Mouse (Mus musculus): ENCODE measurements around the gene Cdc14b. TPM values are rescaled to one million over a fixed set of nuclear protein-coding genes. Genes with fewer than 3 reads are reported as not detected.
"Not testable (repeated sequence)": the region's sequence is repeated elsewhere in the genome, so short reads cannot be mapped to it uniquely, and the experiment has no call there.

The Cdc14b gene
- polyA plus RNA-seq, 1 experiment from 2014 or later: 15.2 TPM

- 1% methylated on average over 95 of the region's 95 CpGs for WGBS
- no peaks in the 10 kb centered on the region for H3K36me3 ChIP-seq
- peak overlapping the region; percentile 81 for H3K4me3 ChIP-seq (replicated peaks)
These were observed 922 bp downstream of the Cdc14b start for GRCm38 (mm10) chr13:64273891-64274844.

GRCm38 (mm10) chr13:64273352-64273751 is 1.7 kb downstream of the Cdc14b start:
- no peaks in the 10 kb centered on the region for H3K9me3 ChIP-seq (replicated peaks)
- H3K4me1 ChIP-seq: peaks cover 13% of the 10 kb centered on the region
- peak overlapping the region; percentile 81 for H3K4me3 ChIP-seq (replicated peaks)
- no peak overlapping the region for H3K9ac ChIP-seq
- no peak for ATAC-seq (ENCODE audit: insufficient number of reproducible peaks, low FRiP score, low TSS enrichment, low read depth)
- H3K27me3 ChIP-seq: no peaks in the 10 kb centered on the region
- no peak overlapping the region for H3K27ac ChIP-seq (replicated peaks)
- H3K4me2 ChIP-seq (replicated peaks): peak overlapping the region; percentile 99
- H3K36me3 ChIP-seq: no peaks in the 10 kb centered on the region
- 39% methylated on average over 8 of the region's 8 CpGs for WGBS

More at GRCm38 (mm10) chr13:64273891-64274844, 922 bp downstream of the Cdc14b start:
- Histone ChIP-seq H3K4me2 (replicated peaks) (peak overlapping the region; percentile 99), H3K27ac (replicated peaks) (no peak overlapping the region), H3K27me3 (no peaks in the 10 kb centered on the region), H3K9ac (peak overlapping the region; percentile 65), H3K9me3 (replicated peaks) (no peaks in the 10 kb centered on the region), H3K4me1 (peaks cover 13% of the 10 kb centered on the region)
- peak; percentile 71 for ATAC-seq (ENCODE audit: insufficient number of reproducible peaks, low FRiP score, low TSS enrichment, low read depth)

GRCm38 (mm10) chr13:64268384-64268783 is 6.7 kb downstream of the Cdc14b start:
- Histone ChIP-seq H3K4me2 (replicated peaks) (no peak overlapping the region), H3K4me3 (replicated peaks) (no peak overlapping the region), H3K27ac (replicated peaks) (no peak overlapping the region), H3K9ac (no peak overlapping the region), H3K4me1 (no peaks in the 10 kb centered on the region), H3K27me3 (no peaks in the 10 kb centered on the region), H3K36me3 (no peaks in the 10 kb centered on the region), H3K9me3 (replicated peaks) (no peaks in the 10 kb centered on the region)
- 75% methylated on average over 4 of the region's 4 CpGs for WGBS
- ATAC-seq (ENCODE audit: insufficient number of reproducible peaks, low FRiP score, low TSS enrichment, low read depth): no peak

- Histone ChIP-seq H3K27me3 (no peaks in the 10 kb centered on the region), H3K9ac (no peak overlapping the region), H3K4me1 (no peaks in the 10 kb centered on the region), H3K27ac (replicated peaks) (no peak overlapping the region), H3K36me3 (no peaks in the 10 kb centered on the region), H3K4me3 (replicated peaks) (no peak overlapping the region), H3K9me3 (replicated peaks) (no peaks in the 10 kb centered on the region), H3K4me2 (replicated peaks) (no peak overlapping the region)
- WGBS: 30% methylated on average over 9 of the region's 9 CpGs
- ATAC-seq (ENCODE audit: insufficient number of reproducible peaks, low FRiP score, low TSS enrichment, low read depth): no peak
These were observed 7.9 kb downstream of the Cdc14b start for GRCm38 (mm10) chr13:64267151-64267550.

- no peaks in the 10 kb centered on the region for H3K27me3 ChIP-seq
- H3K4me1 ChIP-seq: no peaks in the 10 kb centered on the region
- no peak overlapping the region for H3K9ac ChIP-seq
- WGBS: 86% methylated on average over 6 of the region's 6 CpGs
- H3K4me2 ChIP-seq (replicated peaks): no peak overlapping the region
- no peak overlapping the region for H3K27ac ChIP-seq (replicated peaks)
- no peaks in the 10 kb centered on the region for H3K9me3 ChIP-seq (replicated peaks)
- H3K36me3 ChIP-seq: no peaks in the 10 kb centered on the region
- no peak for ATAC-seq (ENCODE audit: insufficient number of reproducible peaks, low FRiP score, low TSS enrichment, low read depth)
- no peak overlapping the region for H3K4me3 ChIP-seq (replicated peaks)
These were observed 10.5 kb downstream of the Cdc14b start for GRCm38 (mm10) chr13:64264586-64264985.

GRCm38 (mm10) chr13:64259903-64260302 is 15.2 kb downstream of the Cdc14b start:
- Histone ChIP-seq H3K27ac (replicated peaks) (no peak overlapping the region), H3K9me3 (replicated peaks) (no peaks in the 10 kb centered on the region), H3K4me1 (no peaks in the 10 kb centered on the region), H3K9ac (no peak overlapping the region), H3K4me3 (replicated peaks) (no peak overlapping the region), H3K36me3 (no peaks in the 10 kb centered on the region), H3K27me3 (no peaks in the 10 kb centered on the region), H3K4me2 (replicated peaks) (no peak overlapping the region)
- WGBS: 86% methylated on average over 7 of the region's 7 CpGs
- no peak for ATAC-seq (ENCODE audit: insufficient number of reproducible peaks, low FRiP score, low TSS enrichment, low read depth)

- WGBS: 69% methylated on average over 4 of the region's 4 CpGs
- no peak overlapping the region for H3K4me2 ChIP-seq (replicated peaks)
These were observed 16.6 kb downstream of the Cdc14b start for GRCm38 (mm10) chr13:64258516-64258821.

GRCm38 (mm10) chr13:64257814-64258515 is 17.1 kb downstream of the Cdc14b start:
- Histone ChIP-seq H3K9ac (no peak overlapping the region), H3K4me3 (replicated peaks) (no peak overlapping the region), H3K27me3 (no peaks in the 10 kb centered on the region), H3K36me3 (no peaks in the 10 kb centered on the region), H3K4me1 (no peaks in the 10 kb centered on the region), H3K4me2 (replicated peaks) (no peak overlapping the region), H3K27ac (replicated peaks) (no peak overlapping the region), H3K9me3 (replicated peaks) (no peaks in the 10 kb centered on the region)
- ATAC-seq (ENCODE audit: insufficient number of reproducible peaks, low FRiP score, low TSS enrichment, low read depth): no peak
- WGBS: 35% methylated on average over 5 of the region's 5 CpGs

More at GRCm38 (mm10) chr13:64258516-64258821, 16.6 kb downstream of the Cdc14b start:
- Histone ChIP-seq H3K36me3 (no peaks in the 10 kb centered on the region), H3K9ac (no peak overlapping the region), H3K9me3 (replicated peaks) (no peaks in the 10 kb centered on the region), H3K4me1 (no peaks in the 10 kb centered on the region), H3K27ac (replicated peaks) (no peak overlapping the region), H3K27me3 (no peaks in the 10 kb centered on the region), H3K4me3 (replicated peaks) (no peak overlapping the region)
- no peak for ATAC-seq (ENCODE audit: insufficient number of reproducible peaks, low FRiP score, low TSS enrichment, low read depth)

- no peak overlapping the region for H3K4me2 ChIP-seq (replicated peaks)
- H3K27ac ChIP-seq (replicated peaks): no peak overlapping the region
- no peak for ATAC-seq (ENCODE audit: insufficient number of reproducible peaks, low FRiP score, low TSS enrichment, low read depth)
- no peaks in the 10 kb centered on the region for H3K4me1 ChIP-seq
- no peaks in the 10 kb centered on the region for H3K27me3 ChIP-seq
- H3K36me3 ChIP-seq: no peaks in the 10 kb centered on the region
- H3K9ac ChIP-seq: no peak overlapping the region
- H3K9me3 ChIP-seq (replicated peaks): no peaks in the 10 kb centered on the region
- H3K4me3 ChIP-seq (replicated peaks): no peak overlapping the region
- WGBS: 87% methylated on average over 12 of the region's 12 CpGs
These were observed 17.9 kb downstream of the Cdc14b start for GRCm38 (mm10) chr13:64257010-64257813.

GRCm38 (mm10) chr13:64254185-64254584 is 20.9 kb downstream of the Cdc14b start:
- H3K27me3 ChIP-seq; H3K4me2 ChIP-seq (replicated peaks); H3K36me3 ChIP-seq; H3K9ac ChIP-seq; H3K27ac ChIP-seq (replicated peaks); ATAC-seq (ENCODE audit: insufficient number of reproducible peaks, low FRiP score, low TSS enrichment, low read depth); H3K4me1 ChIP-seq; H3K4me3 ChIP-seq (replicated peaks); H3K9me3 ChIP-seq (replicated peaks): not testable (repeated sequence)
- 82% methylated on average over 10 of the region's 11 CpGs for WGBS

- H3K27ac ChIP-seq (replicated peaks): no peak overlapping the region
- no peak overlapping the region for H3K9ac ChIP-seq
- H3K4me1 ChIP-seq: peaks cover 6% of the 10 kb centered on the region; the same call in 1 of the 2 replicates
- no peak overlapping the region for H3K4me3 ChIP-seq (replicated peaks)
- no peaks in the 10 kb centered on the region for H3K27me3 ChIP-seq
- H3K4me2 ChIP-seq (replicated peaks): no peak overlapping the region
- no peaks in the 10 kb centered on the region for H3K36me3 ChIP-seq
- ATAC-seq (ENCODE audit: insufficient number of reproducible peaks, low FRiP score, low TSS enrichment, low read depth): no peak
- H3K9me3 ChIP-seq (replicated peaks): no peaks in the 10 kb centered on the region
These were observed 21.4 kb downstream of the Cdc14b start for GRCm38 (mm10) chr13:64253697-64254096.
